Mouse (Mus musculus) hindlimb bud, embryonic 11.5 days (tissue): ENCODE results near the gene Fbn1.

Experiments
- DNase-seq: peaks from one replicate; pipeline ENCODE4 v3.0.0-alpha.2; 2012; ENCODE audit warnings: low read depth, low spot score; ENCODE audit errors: extremely low spot score

Fbn1 gene

GRCm38 (mm10) chr2:125459087-125459486 is 48.7 kb downstream of the Fbn1 start:
- no peak for DNase-seq

GRCm38 (mm10) chr2:125456059-125456789 is 51.6 kb downstream of the Fbn1 start:
- no peak for DNase-seq

GRCm38 (mm10) chr2:125454781-125455180 is 53.0 kb downstream of the Fbn1 start:
- no peak for DNase-seq

GRCm38 (mm10) chr2:125452369-125453097 is 55.3 kb downstream of the Fbn1 start:
- no peak for DNase-seq

GRCm38 (mm10) chr2:125449361-125449760 is 58.4 kb downstream of the Fbn1 start:
- no peak for DNase-seq

GRCm38 (mm10) chr2:125448881-125449280 is 58.9 kb downstream of the Fbn1 start:
- peak; percentile 53 for DNase-seq

GRCm38 (mm10) chr2:125447274-125447898 is 60.4 kb downstream of the Fbn1 start:
- DNase-seq: no peak

- DNase-seq: no peak
Observed at GRCm38 (mm10) chr2:125438381-125438780, 69.4 kb downstream of the Fbn1 start.

GRCm38 (mm10) chr2:125436240-125436639 is 71.6 kb downstream of the Fbn1 start:
- DNase-seq: peak; percentile 64

- no peak for DNase-seq
Observed at GRCm38 (mm10) chr2:125433524-125433923, 74.3 kb downstream of the Fbn1 start.

- DNase-seq: no peak
Observed at GRCm38 (mm10) chr2:125431491-125431890, 76.3 kb downstream of the Fbn1 start.

GRCm38 (mm10) chr2:125428811-125429438 is 78.9 kb downstream of the Fbn1 start:
- DNase-seq: no peak

GRCm38 (mm10) chr2:125420604-125421003 is 87.2 kb downstream of the Fbn1 start:
- no peak for DNase-seq

GRCm38 (mm10) chr2:125419681-125420080 is 88.1 kb downstream of the Fbn1 start:
- no peak for DNase-seq

- DNase-seq: no peak
Observed at GRCm38 (mm10) chr2:125418546-125418945, 89.2 kb downstream of the Fbn1 start.

GRCm38 (mm10) chr2:125416541-125417245 is 91.1 kb downstream of the Fbn1 start:
- DNase-seq: no peak

- no peak for DNase-seq
Observed at GRCm38 (mm10) chr2:125412351-125412750, 95.4 kb downstream of the Fbn1 start.

- DNase-seq: no peak
Observed at GRCm38 (mm10) chr2:125411777-125412176, 96.0 kb downstream of the Fbn1 start.

- DNase-seq: no peak
Observed at GRCm38 (mm10) chr2:125404509-125405105, 103.2 kb downstream of the Fbn1 start.

- DNase-seq: no peak
Observed at GRCm38 (mm10) chr2:125402276-125402675, 105.5 kb downstream of the Fbn1 start.
